Mouse (Mus musculus) MN1 (cell line): ENCODE measurements around the gene 4930562C15Rik.

Source experiments
- DNase-seq: peaks from one replicate; pipeline ENCODE4 v3.0.0-alpha.2; 2016; ENCODE audit warnings: low spot score

The 4930562C15Rik gene

GRCm38 (mm10) chr16:4862863-4863483 is 27.8 kb downstream of the 4930562C15Rik start:
- peak; percentile 63 for DNase-seq

- DNase-seq, result no peak
These were observed 28.5 kb downstream of the 4930562C15Rik start for GRCm38 (mm10) chr16:4863742-4864141.

- DNase-seq, result no peak
These were observed 31.0 kb downstream of the 4930562C15Rik start for GRCm38 (mm10) chr16:4866101-4866695.

- DNase-seq, result no peak
These were observed 35.3 kb downstream of the 4930562C15Rik start for GRCm38 (mm10) chr16:4870490-4870889.

- no peak for DNase-seq
These were observed 36.7 kb downstream of the 4930562C15Rik start for GRCm38 (mm10) chr16:4871926-4872325.

- no peak for DNase-seq
These were observed 40.2 kb downstream of the 4930562C15Rik start for GRCm38 (mm10) chr16:4875198-4876032.

GRCm38 (mm10) chr16:4876033-4876680 is 40.9 kb downstream of the 4930562C15Rik start:
- DNase-seq, result peak; percentile 84

GRCm38 (mm10) chr16:4877195-4877594 is 42.0 kb downstream of the 4930562C15Rik start:
- no peak for DNase-seq

- DNase-seq, result no peak
These were observed 42.5 kb downstream of the 4930562C15Rik start for GRCm38 (mm10) chr16:4877701-4878100.

GRCm38 (mm10) chr16:4878192-4878885 is 43.1 kb downstream of the 4930562C15Rik start:
- peak; percentile 22 for DNase-seq

- peak; percentile 53 for DNase-seq
These were observed 44.0 kb downstream of the 4930562C15Rik start for GRCm38 (mm10) chr16:4879101-4879707.

GRCm38 (mm10) chr16:4879708-4880124 is 44.5 kb downstream of the 4930562C15Rik start:
- DNase-seq, result peak; percentile 92

GRCm38 (mm10) chr16:4880136-4880825 is 45.1 kb downstream of the 4930562C15Rik start, which contains the start of gene Ubald1:
Gene Ubald1 (minus strand): TSS chr16:4880315.
- peak; percentile 99 for DNase-seq

GRCm38 (mm10) chr16:4881400-4882351 is 46.5 kb downstream of the 4930562C15Rik start:
- peak; percentile 26 for DNase-seq

- DNase-seq, result no peak
These were observed 49.7 kb downstream of the 4930562C15Rik start for GRCm38 (mm10) chr16:4884930-4885329.

GRCm38 (mm10) chr16:4885760-4886689 is 50.8 kb downstream of the 4930562C15Rik start, which contains the start of gene Mgrn1:
Gene Mgrn1 (plus strand): TSS chr16:4886249.
- DNase-seq, result peak; percentile 90

GRCm38 (mm10) chr16:4886690-4887020 is 51.4 kb downstream of the 4930562C15Rik start:
- DNase-seq, result no peak

- DNase-seq, result no peak
These were observed 55.0 kb downstream of the 4930562C15Rik start for GRCm38 (mm10) chr16:4890201-4890709.
